Mouse (Mus musculus) urinary bladder, postnatal 25 days (tissue): ENCODE measurements around the gene Atraid.

Experiments
- DNase-seq: peaks from one replicate; pipeline ENCODE4 v3.0.0; 2022; ENCODE audit warnings: low spot score

The Atraid gene

DNA sequence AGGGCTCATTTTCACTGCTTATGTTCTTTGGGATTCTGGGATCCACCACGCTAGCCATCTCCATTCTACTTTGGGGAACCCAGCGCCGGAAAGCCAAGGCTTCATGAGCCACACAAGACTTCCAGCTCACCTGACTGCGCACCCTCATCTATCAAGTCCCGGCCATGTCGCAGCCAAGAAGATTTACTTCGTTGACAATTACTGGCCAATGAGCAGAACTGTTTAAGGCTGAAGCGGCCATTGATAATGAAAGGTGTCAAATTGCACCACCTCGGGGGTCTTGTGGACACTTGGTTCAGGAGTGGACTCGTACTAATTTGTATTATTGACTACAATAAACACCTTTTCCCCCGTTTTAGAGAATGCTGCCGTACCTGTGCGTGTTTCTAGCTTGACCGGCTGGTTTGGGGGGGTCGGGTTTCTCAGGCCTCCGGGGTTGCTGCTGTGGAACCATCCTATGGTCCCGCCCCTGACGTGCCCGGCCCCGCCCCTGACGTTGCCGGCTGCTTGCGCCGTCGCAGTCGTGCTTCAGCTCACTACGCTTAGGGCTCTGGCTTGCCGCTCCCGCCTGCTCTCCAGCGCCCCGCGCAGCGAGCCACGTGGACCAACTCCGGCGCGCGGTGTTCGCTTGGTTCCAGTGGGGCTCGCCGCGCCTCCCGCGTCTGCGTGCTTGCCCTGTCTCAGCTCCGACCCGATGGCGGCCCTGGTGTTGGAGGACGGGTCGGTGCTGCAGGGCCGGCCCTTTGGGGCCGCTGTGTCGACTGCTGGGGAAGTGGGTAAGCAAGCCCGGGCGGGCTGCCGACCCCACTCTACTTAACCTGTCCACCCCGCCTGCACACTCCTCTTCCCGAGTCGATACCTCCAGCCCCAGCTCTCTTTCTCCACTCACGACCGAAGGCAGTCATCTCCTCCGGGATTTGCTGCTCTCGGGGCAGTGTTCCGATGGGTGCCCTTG, 6.4 kb downstream of the Atraid start, which contains the start of gene Cad:
TSS of gene Cad (plus strand) at position 520 of the 955 bp plus-strand sequence.
- DNase-seq, result peak; percentile 95

DNA sequence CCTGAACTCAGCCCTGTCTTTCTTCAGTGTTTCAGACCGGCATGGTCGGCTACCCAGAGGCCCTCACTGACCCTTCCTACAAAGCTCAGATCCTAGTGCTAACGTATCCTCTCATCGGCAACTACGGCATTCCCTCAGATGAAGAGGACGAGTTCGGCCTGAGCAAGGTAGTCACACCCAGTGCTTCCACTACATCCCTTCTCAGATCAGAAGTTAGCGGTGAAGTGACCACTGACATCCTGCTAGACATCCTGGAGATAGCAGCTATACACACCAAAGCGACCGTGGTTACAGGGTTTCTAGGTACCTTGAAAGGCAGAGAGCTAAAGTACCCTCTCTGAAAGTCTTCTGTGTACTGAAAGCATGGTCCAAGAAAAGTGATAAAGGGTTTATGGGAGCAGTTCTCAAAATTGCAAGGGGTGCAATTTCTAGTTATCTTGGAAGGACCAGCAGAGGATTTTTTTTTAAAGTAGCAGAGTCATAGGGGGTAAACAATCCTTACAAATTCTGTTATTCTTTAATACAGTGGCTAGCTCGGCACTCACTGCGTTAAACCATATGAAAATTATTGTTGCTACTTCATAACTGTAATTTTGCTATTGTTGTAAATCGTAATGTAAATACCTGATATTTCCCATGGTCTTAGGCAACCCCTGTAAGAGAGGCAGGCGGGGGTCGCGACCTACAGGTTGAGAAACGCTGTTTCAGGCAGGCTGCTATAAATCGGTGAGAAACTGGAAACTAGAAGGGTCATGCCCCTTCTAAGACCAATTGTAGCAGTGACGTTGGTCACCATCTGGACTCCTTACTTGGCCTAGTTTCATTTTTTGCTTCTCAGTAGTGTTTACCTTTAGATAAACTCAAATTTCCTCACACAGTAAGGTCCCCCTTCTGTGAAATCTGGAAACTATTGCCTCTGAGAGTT, 7.4 kb downstream of the Atraid start:
- DNase-seq, result no peak

DNA sequence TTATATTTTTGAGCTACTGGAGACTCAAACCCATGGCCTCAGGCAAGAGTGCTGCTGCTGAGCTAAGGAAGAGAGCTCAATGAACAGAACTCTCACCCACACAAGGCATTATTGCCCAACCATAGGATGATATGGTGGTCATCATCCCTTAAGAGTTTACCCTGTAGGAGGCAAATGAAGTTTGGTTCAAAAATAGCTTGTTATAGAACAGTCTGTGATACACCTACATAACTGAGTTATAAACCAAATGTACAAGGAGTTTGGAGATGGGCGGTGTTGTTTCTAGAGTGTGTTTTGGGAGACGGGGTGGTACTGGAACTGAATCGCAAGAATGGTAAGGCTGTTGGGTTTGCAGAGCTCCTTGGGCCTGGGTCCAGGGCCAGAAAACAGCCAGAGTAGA, 21.7 kb downstream of the Atraid start:
- no peak for DNase-seq

DNA sequence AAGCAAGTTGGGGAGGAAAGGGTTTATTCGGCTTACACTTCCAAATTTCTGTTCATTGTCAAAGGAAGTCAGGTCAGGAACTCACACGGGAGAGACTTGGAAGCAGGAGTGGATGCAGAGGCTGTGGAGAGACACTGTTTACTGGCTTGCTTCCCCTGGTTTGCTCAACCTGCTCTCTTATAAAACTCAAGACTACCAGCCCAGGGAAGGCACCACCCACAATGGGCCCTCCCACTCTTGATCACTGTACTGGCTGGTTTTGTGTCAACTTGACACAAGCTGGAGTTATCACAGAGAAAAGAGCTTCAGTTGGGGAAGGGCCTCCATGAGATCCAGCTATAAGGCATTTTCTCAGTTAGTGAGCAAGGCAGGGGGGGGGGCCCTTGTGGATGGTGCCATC, 22.9 kb downstream of the Atraid start:
- DNase-seq, result no peak

DNA sequence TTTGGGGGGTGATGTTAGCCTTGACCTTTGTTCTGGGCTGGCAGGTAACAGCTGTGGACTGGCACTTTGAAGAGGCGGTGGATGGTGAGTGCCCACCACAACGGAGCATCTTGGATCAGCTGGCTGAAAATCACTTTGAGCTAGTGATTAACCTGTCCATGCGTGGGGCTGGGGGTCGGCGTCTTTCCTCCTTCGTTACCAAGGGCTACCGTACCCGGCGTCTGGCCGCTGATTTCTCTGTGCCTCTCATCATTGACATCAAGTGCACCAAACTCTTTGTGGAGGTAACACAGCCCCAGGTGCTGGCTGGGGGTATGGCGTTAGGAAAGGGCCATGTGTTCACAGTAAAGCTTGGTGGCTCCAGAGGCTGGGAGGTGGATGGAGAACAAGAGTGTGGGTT, 23.7 kb downstream of the Atraid start:
- DNase-seq, result no peak

DNA sequence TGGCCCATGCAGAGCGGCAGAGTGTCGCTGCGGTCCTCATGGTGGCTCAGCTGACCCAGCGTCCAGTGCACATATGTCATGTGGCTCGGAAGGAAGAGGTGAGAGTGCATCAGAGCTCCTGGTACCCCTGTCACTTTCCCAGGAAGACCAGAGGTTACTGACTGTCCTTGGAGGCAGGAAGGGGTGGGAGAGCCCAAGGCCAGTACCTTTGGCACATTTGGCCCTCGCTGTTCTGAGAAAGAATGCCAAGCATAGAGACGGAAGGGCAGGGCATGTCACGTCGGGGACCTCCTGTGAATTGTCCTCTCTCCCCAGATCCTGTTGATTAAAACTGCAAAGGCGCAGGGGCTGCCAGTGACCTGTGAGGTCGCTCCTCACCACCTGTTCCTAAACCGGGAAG, 25.1 kb downstream of the Atraid start:
- no peak for DNase-seq

DNA sequence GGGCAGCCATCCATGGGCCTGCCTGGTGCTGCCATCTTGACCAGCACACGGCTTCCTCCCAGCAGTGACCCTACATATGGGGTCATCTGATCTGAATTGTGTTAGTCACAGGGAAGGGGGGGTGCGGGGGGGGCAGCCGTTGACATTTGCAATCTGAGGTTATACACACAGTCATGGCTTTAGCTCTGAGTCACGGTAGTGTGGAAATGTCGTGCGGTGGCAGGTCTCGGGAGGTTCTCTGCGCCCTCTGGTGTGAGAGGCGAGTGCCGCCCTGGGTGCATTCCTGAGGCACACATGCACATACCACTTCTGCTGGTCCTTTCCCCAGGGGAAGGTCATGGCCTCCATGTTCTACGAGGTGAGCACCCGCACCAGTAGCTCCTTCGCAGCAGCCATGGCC, 28.2 kb downstream of the Atraid start:
- no peak for DNase-seq

DNA sequence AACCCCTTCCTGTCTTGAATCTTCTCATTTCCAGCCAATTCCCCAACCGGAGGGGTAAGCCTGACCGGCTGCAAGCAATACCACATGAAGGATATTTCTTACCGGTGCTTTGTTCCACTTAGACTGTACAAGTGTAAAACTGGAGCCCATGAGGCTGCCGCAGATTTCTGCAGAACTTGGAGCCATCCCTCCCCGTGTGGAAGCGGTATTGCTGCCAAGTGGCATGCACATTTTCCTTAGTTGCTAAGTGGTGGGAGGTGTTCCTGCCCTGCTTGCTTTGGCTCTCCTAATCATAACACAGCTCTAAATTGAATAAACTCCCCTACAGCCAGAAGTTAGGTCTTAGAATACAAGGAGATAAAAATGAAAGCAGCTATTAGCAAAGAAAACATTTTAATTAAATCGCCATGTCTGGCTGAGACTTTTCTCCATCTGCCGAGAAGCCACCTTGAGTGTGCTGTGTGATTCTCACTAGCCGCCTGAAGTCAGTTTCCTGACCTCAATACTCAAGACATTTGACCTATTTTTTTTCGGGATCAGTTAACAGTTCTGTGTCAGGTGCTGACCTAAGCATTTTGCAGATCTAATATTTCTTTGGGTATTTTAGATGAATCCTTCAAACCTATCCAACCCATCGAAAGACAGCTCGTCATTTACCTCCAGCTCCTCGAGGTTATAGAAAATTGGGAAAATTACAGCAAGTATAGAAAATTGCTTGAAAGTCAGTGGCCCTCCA, 32.1 kb downstream of the Atraid start:
- DNase-seq, result no peak

DNA sequence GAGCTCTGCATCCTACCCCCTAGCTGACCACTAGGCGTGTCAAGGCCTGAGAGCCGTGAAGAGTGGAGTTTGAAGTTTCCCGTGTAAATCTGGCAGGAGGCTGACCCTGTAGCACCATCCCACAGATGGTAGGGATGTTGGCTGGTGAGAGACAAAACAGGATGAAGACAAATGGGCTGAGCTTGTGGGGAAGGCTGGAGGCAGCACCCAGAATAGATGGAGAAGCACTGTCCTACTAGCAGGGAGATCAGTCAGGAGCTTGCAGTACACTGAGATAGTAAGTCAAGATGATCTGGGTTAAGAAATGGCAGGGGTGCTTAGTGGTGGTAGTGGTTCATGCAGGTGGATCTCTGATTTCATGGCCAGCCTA, 32.7 kb downstream of the Atraid start:
- DNase-seq, result no peak

DNA sequence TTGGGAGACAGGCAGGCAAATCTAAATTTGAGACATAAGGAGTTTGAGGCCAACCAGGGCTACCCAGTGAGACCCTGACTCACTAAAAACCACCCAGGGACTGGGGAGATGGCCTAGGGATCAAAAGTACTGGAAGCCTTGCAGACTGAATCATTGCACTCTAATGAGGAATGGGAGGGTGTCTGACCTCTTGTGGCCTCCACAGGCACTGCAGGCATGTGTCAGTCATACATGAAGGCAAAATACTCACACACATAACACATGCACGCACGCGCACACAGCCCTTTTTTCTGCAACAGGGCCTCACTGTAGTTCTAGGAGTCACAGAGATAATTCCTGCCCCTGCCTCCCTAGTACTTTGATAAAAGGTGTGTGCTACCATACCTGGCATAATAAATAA, 33.3 kb downstream of the Atraid start:
- DNase-seq, result no peak

DNA sequence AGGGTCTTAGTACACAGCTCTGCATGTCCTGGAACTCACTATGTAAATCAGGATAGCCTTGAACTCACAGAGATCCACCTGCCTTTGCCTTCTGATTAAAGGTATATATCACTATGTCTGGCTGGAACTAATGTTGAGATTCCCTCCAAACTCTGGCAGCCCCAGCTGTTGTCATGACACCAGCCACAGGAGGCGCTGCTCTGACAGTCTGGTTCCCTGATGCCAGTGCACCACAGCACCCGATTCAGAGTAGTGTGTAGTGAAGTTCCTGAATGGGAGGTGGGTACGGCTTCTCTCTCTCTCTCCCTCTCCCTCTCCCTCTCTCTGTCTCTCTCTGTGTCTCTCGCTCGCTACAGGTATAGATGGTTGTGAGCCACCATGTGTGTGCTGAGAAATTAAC, 34.2 kb downstream of the Atraid start:
- DNase-seq, result peak; percentile 41

DNA sequence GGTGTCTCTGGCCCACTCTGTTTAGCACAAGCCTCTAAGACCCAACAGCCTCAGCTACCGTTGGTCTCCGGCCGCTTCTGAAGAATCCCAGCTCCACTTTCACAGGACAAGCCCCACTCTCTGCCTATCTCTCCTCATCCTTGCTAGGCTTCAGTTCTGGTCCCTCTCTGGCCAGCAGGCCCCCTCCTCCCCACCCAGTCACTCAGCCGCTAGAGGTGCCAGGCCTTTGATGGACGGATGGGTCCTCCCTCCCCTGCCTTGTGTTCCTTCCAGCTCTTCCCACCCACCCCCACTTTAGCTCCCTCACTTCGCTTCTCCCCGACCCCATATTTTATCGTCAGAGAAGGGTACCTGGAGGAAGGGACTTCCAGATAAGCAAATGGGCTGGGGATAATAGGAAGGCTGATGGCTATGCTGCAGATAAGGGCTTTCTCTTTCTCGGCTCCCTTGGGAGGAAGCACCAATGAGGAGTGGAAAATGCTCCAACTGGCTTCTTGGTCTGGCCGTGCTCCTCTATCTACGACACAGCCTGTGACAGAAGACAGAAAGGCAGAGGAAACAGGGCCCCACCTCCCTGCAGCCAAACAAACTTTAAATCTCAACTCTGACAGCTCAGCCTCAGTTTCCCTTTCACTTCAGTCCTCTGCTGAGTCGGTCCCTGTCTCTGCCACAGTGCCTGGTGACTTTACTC, 35.0 kb downstream of the Atraid start:
- no peak for DNase-seq

DNA sequence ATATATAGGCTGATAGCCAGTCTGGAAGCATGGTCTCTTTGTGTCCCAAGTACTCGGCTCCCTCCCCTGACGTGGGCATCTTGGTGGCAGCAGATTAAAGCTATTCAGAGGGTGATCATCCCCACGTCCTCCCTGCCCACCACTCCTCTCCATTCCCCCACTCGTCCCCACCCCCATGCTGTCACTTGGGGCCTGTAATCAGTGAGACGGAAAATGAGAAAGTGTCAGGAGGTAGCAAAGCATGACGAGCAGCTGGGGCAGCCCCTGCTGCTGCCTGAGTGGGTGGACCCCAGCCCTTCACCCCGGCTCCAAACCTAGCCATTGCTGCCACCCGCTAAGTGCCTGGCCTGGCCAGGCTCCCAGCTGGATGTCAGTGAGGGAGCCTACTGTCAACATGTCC, 35.8 kb downstream of the Atraid start:
- no peak for DNase-seq

DNA sequence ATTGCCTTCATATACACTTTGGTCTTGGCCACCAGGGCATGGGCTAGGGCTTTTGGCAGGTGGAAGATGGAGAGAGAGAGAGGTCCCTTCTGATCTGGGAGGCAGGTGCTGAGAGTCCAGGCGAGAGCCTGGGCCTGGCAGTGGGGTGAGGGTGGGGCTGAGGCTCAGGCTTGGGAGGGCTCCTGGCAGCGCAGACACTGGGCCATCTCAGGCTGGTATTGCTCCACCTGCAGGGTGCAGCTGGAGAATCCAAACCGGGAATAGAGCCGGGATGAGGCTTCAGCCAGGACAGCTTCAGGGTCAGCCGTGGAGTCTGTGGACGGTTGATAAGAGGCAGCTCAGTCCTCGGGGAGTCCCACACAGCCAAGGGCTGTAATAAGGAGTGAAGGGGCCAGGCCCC, 38.5 kb downstream of the Atraid start:
- no peak for DNase-seq

DNA sequence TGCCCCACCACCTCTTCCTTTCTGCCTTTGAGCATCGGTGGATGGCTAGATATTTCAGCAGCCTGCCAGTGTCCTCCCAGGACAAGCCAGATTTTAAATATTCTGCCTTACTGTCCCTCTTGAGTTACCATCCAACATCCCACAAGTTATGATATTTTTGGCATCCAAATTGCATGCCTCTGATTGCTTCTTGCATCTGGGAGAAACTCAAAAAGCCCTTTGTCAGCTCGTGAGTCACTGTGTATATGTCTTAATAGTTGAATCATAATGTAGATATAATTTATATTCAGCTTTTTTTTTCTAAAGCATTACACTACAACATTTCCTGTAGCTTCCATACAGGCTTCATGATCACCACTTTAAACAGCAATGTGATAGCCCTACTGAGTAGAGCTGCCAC, 39.0 kb downstream of the Atraid start:
- DNase-seq, result no peak

DNA sequence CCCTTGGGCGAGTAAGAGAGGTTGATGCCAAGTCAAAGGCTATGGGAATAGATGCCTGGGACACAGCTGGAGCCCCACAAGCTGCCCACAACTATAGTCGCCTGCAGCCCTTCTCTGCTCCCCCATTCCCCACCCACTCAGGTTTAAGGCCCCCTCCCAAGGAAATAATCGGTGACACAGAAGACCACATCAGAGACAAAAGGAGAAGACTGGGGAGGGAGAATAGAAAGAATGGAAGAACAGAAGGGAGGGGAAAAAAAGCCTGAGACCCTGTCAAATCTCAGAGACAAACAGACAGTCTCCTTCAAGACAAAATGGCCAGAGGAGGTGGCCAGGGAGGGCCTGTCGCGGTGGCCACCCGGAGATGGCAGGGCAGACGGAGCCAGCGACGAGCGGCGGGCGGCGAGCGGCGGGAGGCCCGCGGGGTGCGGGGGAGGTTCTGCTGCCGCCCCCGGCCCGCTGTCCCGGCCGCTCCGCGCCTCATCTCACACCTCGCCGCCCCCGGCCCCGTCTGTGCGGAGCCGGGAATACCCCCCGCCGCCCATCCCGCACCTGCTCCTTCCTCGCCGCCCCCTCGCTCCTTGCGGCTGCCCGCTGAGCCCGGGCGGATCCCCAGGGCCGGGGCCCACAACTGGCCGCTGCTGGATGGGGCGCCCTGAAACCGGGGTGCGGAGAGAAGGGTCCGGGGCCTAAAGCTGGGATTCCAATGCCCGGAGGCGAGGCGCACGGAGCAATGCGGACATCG, 44.3 kb downstream of the Atraid start:
- no peak for DNase-seq

DNA sequence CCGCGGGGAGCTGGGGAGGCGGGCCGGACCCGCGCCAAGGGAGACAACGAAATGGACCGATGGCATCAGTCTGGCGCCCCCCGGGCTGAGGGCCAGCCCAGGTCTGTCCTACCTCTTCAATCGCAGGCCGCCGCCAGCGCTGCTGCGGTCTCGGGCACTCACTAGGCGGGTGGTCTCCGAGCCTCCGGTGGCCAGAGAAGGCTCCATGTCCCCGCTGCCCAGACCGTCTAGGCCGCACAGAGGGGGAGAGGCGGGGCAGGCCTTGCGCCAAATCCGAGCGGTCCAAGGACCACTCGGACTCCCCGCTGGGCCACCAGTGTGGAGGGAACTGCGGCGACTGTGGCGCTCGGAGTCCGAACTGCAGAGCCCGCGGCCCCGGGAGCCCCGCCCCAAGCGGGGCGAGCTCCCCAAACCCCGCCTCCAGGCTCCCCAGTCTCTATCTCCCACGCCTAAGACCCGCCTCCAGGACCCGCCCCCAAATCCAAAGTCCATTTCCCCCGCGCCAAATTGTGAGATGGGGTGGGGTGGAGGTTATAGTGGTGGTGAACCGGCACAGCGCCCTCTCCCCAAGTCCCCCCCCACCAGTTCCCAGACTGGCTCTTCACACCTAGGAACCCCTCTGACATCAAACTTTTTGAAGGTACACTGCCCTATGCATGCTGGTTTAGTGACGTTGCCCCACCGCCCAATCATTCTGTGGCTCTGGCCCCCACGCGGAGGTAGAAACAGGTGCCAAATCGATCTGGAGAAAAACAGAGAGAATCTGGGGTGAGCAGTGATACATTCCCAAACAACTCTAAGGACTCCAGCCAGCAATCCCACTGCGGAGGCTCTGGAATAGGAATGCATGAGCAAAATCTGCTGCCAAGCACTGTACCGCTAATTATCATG, 45.3 kb downstream of the Atraid start:
- no peak for DNase-seq

DNA sequence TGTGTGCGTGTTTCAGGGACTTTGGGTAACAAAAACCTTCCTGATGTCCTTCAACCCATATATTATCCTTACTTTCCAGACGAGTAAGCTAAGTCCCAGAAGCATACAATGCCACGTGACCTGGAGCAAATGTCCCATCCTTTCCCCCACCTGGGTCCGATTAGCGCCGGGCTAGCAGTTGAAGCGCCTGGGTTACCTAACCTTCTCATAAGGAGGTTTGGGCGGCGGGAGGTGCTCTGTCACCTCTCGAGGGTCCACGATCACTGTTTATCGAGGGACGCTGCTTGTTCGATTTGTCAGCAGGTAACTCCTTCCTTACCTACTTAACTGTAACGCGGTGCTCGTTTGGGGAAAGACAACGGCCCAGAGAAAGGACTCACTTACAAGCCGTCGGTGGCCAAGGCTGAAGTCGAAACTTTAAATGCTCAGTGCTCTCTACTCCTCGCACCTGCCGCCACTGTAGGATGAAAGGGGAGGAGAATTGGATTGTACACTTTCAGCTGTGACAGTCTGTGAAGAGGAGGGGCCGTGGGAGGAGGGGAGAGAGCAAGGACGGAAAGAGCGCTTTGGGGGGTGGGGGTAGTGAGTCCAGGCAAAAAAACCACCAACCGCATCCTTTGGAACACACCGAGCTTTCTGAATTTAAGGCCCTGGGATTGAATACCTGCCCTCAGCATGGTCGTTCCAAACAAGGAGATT, 46.1 kb downstream of the Atraid start:
- no peak for DNase-seq
